Mouse (Mus musculus) granulocyte monocyte progenitor cell, adult 5-6 weeks (primary cell): ENCODE results near the gene Mbnl2. TPM values are rescaled to one million over a fixed set of nuclear protein-coding genes. Genes with fewer than 3 reads are reported as not detected.

Source experiments
- ATAC-seq: replicated peaks from 2 replicates; pipeline ENCODE4 v1.8.0; 2016; ENCODE audit warnings: mild to moderate bottlenecking, moderate TSS enrichment, inconsistent platforms; ENCODE audit not compliant: poor library complexity, severe bottlenecking
- total RNA-seq, 2 experiments: library from RNA; stranded (forward) in 1 of 2; stranded (reverse) in 1 of 2; fragments of 200-712, 200-1000 nt in 1 of 2; fragments of >200 nt in 1 of 2; fragmentation: Nextera tagmentation in 1 of 2; gene quantifications; 2 replicates each; pipeline ENCODE4 v1.2.3; 2014 to 2017

Mbnl2 gene
- total RNA-seq, 2 experiments from 2014 or later: 55.0 to 66.8 TPM

GRCm38 (mm10) chr14:120466816-120467215, 191.3 kb downstream of the Mbnl2 start:
- ATAC-seq: no peak

GRCm38 (mm10) chr14:120469126-120469790, 193.8 kb downstream of the Mbnl2 start:
- no peak for ATAC-seq

GRCm38 (mm10) chr14:120476186-120476697, 200.8 kb downstream of the Mbnl2 start:
- no peak for ATAC-seq

GRCm38 (mm10) chr14:120477288-120477981, 202.0 kb downstream of the Mbnl2 start:
- ATAC-seq: peak; percentile 67

- ATAC-seq: peak; percentile 62
These were observed 202.6 kb downstream of the Mbnl2 start, which contains the start of gene Rap2a for GRCm38 (mm10) chr14:120477982-120478568. Gene Rap2a (plus strand): TSS chr14:120478444.

GRCm38 (mm10) chr14:120478641-120479341, 203.3 kb downstream of the Mbnl2 start:
- ATAC-seq: no peak

GRCm38 (mm10) chr14:120480341-120480900, 205.0 kb downstream of the Mbnl2 start:
- peak; percentile 25 for ATAC-seq

- ATAC-seq: no peak
These were observed 205.5 kb downstream of the Mbnl2 start for GRCm38 (mm10) chr14:120480927-120481326.

Other genes with a start within 250 kb of the Mbnl2 start
- gene Oxgr1, start 233.2 kb upstream of the Mbnl2 start, total RNA-seq (2014; fragmentation: Nextera tagmentation): not detected in 2 replicates
- not detected in 2 replicates for gene Oxgr1, start 233.2 kb upstream of the Mbnl2 start, total RNA-seq (2017)
- 5.6 and 10.7 TPM in 2 replicates for gene Rap2a, start 202.8 kb downstream of the Mbnl2 start, total RNA-seq (2014; fragmentation: Nextera tagmentation)
- gene Rap2a, start 202.8 kb downstream of the Mbnl2 start, total RNA-seq (2017): 6.1 and 6.3 TPM in 2 replicates